Mouse (Mus musculus) left cerebral cortex, adult 11 months (tissue): ENCODE results near the gene Gm2431.
A peak's percentile ranks its signal among the peaks of the same experiment; 100 is the strongest.
"Not testable (repeated sequence)": the region's sequence is repeated elsewhere in the genome, so short reads cannot be mapped to it uniquely, and the experiment has no call there.

Experiments
- DNase-seq: peaks from one replicate; pipeline ENCODE4 v3.0.0; 2022; ENCODE audit warnings: low spot score

Gene Gm2431

DNA sequence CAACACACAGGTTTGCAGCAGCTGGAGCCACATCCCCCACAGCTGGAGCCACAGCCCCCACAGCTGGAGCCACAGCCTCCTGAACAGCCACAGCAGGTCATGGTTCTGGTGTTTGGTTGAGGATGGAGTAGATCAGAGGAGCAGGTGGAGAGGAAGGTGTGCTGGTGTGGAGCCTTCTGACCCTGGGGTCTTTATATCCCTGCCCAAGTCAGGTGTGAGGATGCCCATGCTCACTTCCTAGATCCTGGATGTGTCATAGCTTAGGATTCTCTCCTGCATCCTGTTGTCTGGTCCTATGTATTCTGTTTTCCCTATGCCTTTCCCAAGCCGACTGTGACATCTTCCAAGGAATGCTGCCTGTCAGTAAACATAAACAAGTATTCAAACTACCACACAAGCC, at the start of gene Gm2431:
Gm2431 (minus strand) TSS at position 101 of the 400 bp plus-strand sequence.
- not testable (repeated sequence) for DNase-seq

DNA sequence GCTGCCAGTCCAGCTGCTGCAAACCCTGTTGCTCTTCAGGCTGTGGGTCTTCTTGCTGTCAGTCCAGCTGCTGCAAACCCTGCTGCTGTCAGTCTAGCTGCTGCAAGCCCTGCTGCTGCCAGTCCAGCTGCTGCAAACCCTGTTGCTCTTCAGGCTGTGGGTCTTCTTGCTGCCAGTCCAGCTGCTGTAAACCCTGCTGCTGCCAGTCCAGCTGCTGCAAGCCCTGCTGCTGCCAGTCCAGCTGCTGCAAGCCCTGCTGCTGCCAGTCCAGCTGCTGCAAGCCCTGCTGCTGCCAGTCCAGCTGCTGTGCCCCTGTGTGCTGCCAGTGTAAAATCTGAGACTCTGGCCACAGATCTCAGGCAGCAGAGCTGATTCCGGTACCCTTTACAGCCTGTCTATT, 45.8 kb upstream of the Gm2431 start:
- not testable (repeated sequence) for DNase-seq

DNA sequence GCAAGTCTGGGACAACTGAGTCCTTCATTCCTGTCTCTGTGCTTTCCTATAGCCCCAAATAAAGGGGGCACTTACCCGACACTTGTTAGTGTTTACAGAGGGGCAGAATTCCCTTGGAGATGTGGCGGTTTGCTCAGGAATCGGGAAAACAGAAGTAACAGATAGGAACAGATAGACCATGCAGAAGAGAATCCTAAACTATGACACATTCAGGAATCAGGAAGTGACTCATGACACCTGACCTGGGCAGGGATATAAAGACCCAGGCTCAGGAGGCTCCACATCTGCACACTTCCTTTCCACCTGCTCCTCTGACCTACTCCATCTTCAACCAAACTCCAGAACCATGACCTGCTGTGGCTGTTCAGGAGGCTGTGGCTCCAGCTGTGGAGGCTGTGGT, 45.1 kb upstream of the Gm2431 start, which contains the start of gene Krtap5-4:
Krtap5-4 (plus strand) TSS at position 301 of the 400 bp plus-strand sequence.
- DNase-seq, result no peak

DNA sequence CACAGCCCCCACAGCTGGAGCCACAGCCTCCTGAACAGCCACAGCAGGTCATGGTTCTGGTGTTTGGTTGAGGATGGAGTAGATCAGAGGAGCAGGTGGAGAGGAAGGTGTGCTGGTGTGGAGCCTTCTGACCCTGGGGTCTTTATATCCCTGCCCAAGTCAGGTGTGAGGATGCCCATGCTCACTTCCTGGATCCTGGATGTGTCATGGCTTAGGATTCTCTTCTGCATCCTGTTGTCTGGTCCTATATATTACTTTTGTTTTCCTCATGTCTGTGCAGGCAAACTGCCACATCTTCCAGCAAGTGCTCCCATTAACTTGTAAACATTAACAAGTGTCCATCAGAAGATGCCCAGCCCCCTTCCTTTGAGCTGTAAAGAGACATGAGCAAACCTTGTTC, 38.9 kb upstream of the Gm2431 start, which contains the start of gene Krtap5-1:
Krtap5-1 (minus strand) TSS at position 101 of the 400 bp plus-strand sequence.
- not testable (repeated sequence) for DNase-seq

DNA sequence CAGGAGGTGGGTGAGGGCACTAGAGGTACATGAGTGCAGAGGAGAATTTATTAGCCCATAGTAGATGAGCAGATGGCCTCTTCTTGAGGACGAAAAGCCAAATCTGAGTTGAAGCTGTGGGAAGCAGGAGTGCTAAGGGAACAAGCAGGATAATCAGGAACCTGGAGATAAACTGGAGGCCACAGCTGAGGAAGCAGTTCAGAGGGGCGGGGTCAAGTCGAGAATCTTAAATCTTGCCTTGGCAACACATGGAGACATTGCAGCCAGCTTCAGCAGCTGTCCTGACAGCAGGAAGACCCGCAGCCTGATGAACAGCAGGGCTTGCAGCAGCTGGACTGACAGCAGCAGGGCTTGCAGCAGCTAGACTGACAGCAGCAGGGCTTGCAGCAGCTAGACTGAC, 38.0 kb upstream of the Gm2431 start:
- not testable (repeated sequence) for DNase-seq

DNA sequence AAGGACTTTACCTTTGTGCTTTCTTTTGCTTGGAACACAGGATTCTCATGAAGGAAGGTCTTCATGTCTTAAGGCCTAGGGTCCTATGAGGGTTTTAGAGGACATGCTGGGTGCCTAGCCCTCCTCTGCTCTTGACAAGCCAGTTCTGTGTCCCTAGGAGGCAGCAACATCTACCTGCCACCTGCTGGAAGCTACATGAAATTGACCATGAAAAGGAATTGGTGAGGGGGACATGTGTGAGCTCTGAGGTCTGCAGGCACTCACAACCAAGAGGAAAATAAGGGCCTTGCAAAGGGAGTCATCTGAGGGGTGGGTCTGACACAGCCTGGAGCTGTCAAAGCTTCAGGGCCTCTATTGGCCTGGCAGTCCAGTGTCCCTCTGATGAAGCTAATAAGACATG, 37.3 kb upstream of the Gm2431 start:
- no peak for DNase-seq

DNA sequence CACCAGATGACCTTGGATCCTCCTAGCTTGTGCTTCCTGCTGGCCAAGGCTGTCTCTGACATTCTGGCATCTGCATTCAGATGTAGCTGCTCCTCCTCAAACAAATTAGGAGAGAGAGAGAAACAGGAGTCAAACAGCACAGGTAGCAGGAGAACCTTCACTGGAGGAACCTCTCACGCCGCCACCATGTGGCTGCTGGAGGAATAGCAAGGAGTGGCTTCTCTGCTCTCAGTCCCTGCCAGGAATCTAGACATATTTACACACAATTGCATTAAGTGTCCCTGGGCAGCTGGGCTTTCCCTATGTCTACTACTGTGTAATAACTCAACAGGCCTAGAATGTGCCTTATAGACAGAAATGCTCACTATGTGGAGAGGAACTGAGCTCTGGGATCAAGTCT, 35.7 kb upstream of the Gm2431 start:
- DNase-seq, result not testable (repeated sequence)

DNA sequence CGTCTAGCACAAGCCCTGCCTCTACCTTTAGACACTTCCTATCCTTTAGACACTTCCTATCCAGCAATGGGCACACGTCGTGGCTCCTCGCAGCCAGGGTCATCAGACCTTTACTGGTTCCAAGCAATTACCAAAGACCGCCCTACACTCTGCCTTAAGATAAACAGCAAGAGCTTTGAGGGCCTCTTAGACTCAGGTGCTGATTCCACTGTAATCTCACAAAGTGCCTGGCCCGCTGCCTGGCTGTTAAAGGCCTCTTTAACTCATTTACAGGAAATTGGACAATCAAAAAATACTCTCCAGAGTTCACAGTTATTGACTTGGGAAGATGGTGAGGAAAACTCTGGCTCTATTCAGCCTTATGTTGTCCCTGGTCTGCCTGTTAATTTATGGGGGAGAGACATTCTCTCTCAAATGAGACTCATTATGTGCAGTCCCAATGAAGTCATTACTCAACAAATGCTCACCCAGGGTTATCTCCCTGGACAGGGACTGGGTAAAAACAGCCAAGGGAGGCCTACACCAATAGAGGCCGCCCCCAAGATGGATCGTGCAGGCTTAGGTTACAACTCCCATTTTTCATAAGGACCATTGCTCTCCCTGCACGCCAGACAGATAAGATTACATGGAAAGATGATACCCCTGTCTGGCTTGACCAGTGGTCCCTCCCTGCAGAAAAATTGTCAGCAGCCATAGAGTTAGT, 27.9 kb upstream of the Gm2431 start:
- DNase-seq, result not testable (repeated sequence)

DNA sequence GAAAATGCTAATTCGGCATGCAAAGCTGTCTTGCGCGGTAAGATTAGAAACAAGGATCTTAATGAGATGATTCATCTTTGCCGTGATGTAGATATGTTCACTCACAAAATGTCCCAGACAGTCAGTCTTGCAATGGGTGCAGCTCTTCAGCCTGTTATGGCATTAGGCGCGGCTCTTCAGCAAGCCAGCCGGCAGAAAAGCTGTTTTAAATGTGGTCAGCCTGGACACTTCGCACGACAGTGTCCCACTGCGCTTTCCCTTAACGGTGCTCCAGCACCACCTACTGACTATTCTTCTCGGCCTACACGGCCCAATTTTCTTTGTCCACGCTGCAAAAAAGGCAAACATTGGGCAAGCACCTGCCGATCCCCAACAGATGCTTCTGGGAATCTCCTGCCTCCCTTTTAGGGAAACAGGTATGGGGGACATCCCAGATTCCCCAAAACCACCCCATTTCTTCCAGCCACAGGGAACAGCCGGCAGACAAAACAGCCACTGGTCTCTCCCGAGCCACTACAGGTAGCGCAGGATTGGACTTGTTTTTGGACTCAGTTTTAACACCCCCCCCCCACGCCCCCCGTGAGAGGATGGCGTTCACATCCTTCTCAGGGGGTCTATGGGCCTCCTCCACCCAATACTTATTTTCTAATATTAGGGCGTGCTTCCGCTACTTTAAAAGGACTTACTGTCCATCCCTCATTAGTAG, 27.1 kb upstream of the Gm2431 start:
- DNase-seq, result no peak

DNA sequence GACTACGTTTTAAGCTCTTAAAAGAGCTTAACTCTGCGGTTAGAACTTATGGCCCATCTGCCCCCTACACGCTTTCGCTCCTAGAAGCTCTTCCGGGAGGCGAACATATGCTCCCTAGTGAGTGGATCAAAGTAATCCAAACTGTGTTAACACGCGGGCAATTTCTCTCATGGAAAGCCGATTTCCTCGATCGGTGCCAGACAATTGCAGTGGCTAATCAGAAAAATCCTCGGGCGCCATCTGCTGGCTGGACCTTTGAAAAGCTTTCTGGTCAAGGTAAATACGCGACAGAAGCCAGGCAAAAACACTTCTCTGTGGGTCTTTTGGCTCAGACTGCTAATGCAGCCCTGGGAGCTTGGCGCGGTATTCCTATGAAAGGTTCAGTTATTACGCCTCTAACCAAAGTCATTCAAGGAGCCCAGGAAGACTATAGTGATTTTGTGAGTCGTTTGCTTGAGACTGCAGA, 26.5 kb upstream of the Gm2431 start:
- DNase-seq, result peak; percentile 74

DNA sequence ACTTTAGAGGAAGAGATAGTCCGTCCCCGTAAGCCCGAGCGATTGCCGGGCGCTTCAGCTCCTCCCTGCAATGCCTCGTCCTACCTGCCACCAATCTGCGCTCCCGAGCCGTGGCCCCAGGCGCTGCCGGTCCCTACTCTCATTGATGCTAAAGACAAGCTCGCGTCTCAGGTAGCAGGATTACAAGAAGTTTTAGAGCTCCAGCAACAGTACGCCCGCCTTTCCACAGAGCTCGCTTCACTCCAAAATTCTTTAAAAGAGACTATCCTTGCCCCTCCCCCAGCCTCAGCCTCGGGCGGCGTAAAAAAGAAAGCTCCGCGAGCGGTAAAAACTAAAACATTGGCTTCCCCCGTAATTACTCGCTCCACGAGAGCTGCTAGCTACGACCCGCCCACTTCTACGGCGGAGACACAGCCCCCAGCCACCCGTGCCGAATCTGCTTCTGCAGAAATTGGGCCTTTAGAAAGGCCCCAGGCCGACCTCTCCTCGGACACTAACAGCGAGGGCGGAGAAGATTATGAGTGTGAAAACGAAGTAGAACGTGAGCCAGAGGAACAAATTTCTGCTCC, 26.0 kb upstream of the Gm2431 start:
- DNase-seq, result no peak

DNA sequence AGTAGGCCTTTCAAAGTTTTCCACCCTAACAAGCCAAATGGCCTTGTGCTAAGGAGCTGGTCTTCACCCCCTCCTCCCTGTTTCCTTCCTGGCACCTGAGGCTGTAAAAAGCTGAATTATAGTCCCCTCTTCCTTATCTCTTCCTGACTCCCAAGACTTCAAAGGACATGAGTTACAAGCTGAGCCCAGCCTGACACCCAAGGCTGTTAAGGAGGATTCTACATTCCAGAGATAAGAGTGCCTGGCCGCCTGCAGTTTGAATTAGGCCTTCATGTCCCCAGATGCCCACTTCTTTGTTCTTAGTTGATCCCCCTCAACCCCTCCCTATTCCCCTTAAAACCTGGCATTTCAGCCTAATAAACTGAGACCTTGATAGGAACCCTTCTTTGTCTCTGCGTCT, 24.7 kb upstream of the Gm2431 start:
- DNase-seq, result not testable (repeated sequence)

DNA sequence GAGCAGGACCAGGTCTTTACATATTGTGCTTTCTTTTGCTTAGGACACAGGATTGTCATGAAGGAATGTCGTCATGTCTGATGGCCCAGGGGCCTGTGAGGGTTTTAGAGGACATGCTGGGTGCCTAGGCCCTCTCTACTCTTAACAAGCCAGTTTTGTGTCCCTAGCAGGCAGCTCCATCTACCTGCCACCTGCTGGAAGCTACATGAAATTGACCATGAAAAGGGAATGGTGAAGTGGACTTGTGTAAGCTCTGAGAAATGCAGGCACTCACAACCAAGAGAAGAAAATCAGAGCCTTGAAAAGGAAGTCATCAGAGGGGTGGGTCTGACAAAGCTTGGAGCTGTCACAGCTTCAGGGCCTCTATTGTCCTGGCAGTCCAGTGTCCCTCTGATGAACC, 21.1 kb upstream of the Gm2431 start:
- not testable (repeated sequence) for DNase-seq

DNA sequence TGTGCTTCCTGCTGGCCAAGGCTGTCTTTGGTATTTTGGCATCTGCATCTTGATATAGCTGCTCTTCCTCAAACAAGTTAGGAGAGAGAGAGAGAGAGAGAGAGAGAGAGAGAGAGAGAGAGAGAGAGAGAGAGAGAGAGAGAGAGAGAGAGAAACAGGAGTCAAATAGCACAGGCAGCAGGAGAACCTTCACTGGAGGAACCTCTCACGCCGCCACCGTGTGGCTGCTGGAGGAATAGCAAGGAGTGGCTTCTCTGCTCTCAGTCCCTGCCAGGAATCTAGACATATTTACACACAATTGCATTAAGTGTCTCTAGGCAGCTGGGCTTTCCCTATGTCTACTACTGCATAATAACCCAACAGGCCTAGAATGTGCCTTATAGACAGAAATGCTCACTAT, 20.0 kb upstream of the Gm2431 start:
- not testable (repeated sequence) for DNase-seq

DNA sequence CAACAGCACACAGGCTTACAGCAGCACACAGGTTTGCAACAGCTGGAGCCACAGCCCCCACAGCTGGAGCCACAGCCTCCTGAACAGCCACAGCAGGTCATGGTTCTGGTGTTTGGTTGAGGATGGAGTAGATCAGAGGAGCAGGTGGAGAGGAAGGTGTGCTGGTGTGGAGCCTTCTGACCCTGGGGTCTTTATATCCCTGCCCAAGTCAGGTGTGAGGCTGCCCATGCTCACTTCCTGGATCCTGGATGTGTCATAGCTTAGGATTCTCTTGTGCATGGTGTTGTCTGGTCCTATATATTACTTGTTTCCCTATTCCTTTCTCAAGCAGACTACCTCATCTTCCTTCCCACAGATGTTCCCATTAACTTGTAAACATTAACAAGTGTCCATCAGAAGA, 16.1 kb upstream of the Gm2431 start, which contains the start of gene Gm4559:
Gm4559 (minus strand) TSS at position 101 of the 400 bp plus-strand sequence.
- not testable (repeated sequence) for DNase-seq

DNA sequence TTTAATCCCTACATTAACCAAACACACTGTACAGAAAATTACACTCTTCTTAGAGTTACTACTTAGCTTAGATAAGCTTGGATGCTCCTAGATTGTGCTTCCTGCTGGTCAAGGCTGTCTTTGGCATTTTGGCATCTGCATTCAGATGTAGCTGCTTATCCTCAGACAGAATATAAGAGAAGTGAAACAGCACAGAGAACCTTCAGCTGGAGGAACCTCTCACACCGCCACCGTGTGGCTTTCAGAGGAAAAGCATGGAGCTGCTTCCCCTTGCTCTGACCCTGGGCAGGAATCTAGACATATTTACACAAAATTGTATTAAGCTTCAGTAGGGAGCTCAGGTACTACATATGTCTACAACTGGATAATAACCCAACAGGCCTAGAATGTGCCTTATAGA, 2.6 kb downstream of the Gm2431 start:
- peak; percentile 7 for DNase-seq

DNA sequence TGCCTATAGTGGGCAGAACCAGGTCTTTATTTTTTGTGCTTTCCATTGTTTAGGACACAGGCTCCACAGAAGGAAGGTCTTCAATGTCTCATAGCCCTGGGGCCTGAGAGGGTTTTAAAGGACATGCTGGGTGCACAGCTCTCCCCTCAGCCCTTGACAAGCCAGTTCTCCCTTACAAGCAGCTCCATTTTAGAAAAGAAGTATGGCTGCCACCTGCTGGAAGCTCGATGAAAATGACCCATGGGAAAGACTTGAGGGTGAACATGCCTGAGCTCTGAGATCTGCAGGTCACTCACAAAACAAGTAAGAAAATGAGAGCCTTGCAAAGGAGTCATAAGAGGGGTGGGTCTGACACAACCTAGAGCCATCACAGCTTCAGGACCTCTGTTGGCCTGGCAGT, 8.3 kb downstream of the Gm2431 start:
- DNase-seq, result peak; percentile 2

DNA sequence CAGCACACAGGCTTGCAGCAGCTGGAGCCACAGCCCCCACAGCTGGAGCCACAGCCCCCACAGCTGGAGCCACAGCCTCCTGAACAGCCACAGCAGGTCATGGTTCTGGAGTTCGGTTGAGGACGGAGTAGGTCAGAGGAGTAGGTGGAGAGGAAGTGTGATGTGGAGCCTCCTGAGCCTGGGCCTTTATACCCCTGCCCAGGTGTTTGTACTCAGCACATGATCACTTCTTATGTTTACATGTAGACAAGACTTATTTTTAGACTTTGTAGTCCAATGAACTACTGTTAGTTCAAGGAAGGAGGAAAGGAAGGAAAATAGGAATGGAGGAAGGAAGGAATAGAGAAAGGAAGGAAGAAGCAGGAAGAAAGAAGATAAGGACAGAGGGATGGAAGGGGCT, 17.2 kb downstream of the Gm2431 start, which contains the start of gene Gm40460:
Gm40460 (minus strand) TSS at position 101 of the 400 bp plus-strand sequence.
- DNase-seq, result no peak

DNA sequence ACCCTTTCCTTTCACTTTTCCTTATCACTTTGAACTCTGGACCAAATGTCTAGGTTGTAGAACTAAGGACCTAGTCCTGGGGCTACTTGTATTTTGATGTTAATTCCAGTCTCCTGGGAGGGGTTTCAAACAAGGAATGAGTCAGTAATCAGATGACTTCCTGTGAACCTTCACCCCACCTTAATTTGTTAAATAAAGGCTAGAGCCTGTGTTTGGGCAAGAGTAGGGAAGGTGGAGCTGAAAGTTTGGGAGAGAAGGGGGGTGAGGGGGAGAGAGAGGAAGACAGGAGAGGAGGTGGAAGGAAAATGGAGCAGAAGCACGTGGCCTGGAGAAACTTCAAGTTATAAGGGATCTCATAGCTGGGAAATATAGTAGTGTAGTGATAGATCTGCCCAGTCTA, 26.6 kb downstream of the Gm2431 start:
- no peak for DNase-seq

DNA sequence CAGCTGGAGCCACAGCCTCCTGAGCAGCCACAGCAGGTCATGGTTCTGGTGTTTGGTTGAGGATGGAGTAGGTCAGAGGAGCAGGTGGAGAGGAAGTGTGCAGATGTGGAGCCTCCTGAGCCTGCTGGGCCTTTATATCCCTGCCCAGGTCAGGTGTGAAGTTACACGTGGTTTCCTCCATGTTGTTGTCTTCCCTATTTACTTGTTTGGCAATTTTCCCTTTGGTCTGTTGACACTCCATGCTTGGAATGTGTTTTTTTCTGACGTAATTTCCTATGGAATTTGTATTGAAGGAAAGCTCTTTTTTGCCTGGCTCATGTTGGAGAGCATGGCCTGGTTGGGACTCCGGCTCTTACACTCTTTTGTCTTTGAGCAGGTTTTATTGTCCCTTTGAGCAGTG, 28.3 kb downstream of the Gm2431 start, which contains the start of gene Krtap5-5:
Krtap5-5 (minus strand) TSS at position 101 of the 400 bp plus-strand sequence.
- DNase-seq, result not testable (repeated sequence)

DNA sequence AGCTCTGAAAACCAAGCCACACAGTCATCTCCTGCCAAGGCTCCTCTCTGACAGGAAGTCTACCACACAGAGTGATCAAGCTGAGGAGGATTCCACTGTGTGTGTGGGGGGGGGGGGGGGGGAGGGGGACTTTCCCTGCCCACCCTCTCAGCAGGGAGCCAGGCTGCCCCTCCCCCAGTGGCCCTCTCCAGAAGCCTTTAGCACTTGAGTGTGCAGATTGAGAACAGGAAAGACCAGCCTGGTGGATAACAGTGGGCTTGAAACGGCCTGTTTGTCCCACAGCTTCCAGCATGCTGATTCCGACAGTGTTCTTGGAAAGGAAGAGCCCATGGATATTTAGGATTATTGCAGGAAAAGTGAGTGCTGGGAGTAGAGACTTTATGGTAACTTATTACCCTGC, 33.6 kb downstream of the Gm2431 start:
- DNase-seq, result no peak

DNA sequence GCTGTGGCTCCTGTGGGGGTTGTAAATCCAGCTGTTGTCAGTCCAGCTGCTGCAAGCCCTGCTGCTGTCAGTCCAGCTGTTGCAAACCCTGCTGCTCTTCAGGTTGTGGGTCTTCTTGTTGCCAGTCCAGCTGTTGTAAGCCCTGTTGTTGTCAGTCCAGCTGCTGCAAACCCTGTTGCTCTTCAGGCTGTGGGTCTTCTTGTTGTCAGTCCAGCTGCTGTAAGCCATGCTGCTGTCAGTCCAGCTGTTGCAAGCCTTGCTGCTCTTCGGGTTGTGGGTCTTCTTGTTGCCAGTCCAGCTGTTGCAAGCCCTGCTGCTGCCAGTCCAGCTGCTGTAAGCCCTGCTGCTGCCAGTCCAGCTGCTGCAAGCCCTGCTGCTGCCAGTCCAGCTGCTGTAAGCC, 46.0 kb downstream of the Gm2431 start:
- not testable (repeated sequence) for DNase-seq

DNA sequence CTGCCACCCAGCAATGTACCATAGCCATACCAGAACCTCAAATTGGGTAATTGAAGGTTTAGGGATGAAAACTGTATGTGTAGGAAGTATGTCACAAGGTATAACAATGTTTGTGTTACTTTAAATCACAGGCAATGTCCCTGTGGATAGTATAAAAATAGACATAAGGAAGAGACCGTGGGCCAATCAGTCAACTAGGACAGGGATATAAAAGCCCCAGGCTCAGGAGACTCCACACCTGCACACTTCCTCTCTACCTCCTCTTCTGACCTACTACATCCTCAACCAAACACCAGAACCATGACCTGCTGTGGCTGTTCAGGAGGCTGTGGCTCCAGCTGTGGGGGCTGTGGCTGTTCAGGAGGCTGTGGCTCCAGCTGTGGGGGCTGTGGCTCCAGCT, 46.6 kb downstream of the Gm2431 start, which contains the start of gene Gm7579:
Gm7579 (plus strand) TSS at position 301 of the 400 bp plus-strand sequence.
- no peak for DNase-seq
